Mouse (Mus musculus): Measurements from ENCODE around the gene Gfra4.

GRCm38 (mm10) chr2:131038197-131038596, 4.7 kb downstream of the Gfra4 start:
- TF ChIP-seq POLR2A (IDR thresholded peaks at IDR 0.05; ENCODE audit: low read depth, low read length) (no peak), CTCF (IDR thresholded peaks at IDR 0.05; ENCODE audit: extremely low read depth, insufficient read length, insufficient replicate concordance, low read depth, low read length) (no peak)

All from small intestine, adult 2 months (tissue).